Mouse (Mus musculus): ENCODE measurements around the gene Yod1. TPM values are rescaled to one million over a fixed set of nuclear protein-coding genes. Genes with fewer than 3 reads are reported as not detected.

Yod1 gene
- polyA plus RNA-seq (2014; fragmentation: Nextera tagmentation; extraction: Ambion mirVana): 11.9 and 12.0 TPM in 2 replicates

DNA sequence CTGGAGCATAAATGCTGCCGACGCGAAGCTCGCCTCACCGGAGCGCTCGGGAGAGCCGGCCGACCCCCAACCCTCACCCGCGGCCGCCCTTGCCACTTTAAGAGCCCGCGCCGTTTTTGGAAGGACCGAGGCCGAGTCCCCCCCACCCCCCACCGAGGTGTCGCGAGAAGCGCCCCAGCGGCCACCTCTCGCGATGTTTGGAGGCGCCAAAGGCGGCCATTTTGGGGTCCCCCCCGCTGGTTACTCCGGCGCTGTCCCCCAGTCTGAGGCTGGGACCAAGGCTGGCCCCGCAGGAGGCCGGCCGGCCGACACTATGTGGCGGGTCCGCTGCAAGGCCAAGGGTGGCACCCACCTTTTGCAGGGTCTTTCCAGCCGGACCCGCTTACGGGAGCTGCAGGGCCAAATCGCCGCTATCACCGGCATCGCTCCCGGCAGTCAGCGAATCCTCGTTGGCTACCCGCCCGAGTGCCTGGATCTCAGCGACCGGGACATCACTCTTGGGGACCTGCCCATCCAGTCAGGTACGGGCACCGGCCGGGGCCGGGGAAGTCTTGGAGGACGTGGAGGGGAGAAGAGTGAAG lies at the start of gene Yod1:
Gene Yod1 (plus strand): TSS at position 37 of the 581 bp plus-strand sequence.
- peak within 1 kb of the TSS; percentile 99 for H3K4me2 ChIP-seq (replicated peaks; ENCODE audit: low read depth, low read length)
- H3K27me3 ChIP-seq (ENCODE audit: control insufficient read depth, insufficient read depth, low read length): no peaks in the 10 kb centered on the region
- H3K27ac ChIP-seq (ENCODE audit: low read length): peak within 1 kb of the TSS; percentile 74
- peak within 1 kb of the TSS; percentile 70 for H3K9ac ChIP-seq (replicated peaks; ENCODE audit: low read depth, low read length)
- no peaks in the 10 kb centered on the region for H3K36me3 ChIP-seq (ENCODE audit: control insufficient read depth, insufficient read depth, low read length)
- under 1% methylated on average over 54 of the region's 54 CpGs for WGBS
- no peaks in the 10 kb centered on the region for H3K9me3 ChIP-seq (ENCODE audit: control insufficient read depth, low read depth, low read length)
- peak; percentile 76 for ATAC-seq (ENCODE audit: insufficient number of reproducible peaks, insufficient read depth, low FRiP score, low read depth)
- H3K4me1 ChIP-seq (ENCODE audit: control insufficient read depth, insufficient read depth, low read length): peaks cover 8% of the 10 kb centered on the region; the same call in 1 of the 2 replicates
- H3K4me3 ChIP-seq (ENCODE audit: low read depth, low read length): peak within 1 kb of the TSS; percentile 68

DNA sequence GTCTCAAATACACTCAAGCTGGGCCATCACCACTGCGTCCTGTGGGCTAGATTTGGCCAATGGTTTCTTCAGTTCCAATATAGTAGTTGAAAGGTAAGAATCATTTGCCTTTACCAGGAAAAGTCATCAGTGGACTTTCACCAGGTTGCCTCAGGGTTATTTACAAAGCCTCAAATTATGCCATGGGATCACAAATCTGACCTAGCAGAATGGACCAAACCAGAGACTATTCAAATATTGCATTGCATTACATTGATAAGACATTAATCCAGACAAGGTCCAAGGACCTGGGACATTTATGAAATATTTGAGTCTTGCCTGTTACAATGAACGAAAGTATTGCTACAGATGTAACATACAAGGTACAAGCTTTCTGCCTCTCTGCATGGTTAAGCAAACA lies 38.6 kb upstream of the Yod1 start:
- no peaks in the 10 kb centered on the region for H3K4me1 ChIP-seq (ENCODE audit: control insufficient read depth, insufficient read depth, low read length)
- no peak overlapping the region for H3K9ac ChIP-seq (replicated peaks; ENCODE audit: low read depth, low read length)
- no peaks in the 10 kb centered on the region for H3K36me3 ChIP-seq (ENCODE audit: control insufficient read depth, insufficient read depth, low read length)
- no peak overlapping the region for H3K4me3 ChIP-seq (ENCODE audit: low read depth, low read length)
- ATAC-seq (ENCODE audit: insufficient number of reproducible peaks, insufficient read depth, low FRiP score, low read depth): no peak
- no peak overlapping the region for H3K27ac ChIP-seq (ENCODE audit: low read length)
- H3K9me3 ChIP-seq (ENCODE audit: control insufficient read depth, low read depth, low read length): no peaks in the 10 kb centered on the region
- H3K4me2 ChIP-seq (replicated peaks; ENCODE audit: low read depth, low read length): no peak overlapping the region
- H3K27me3 ChIP-seq (ENCODE audit: control insufficient read depth, insufficient read depth, low read length): no peaks in the 10 kb centered on the region
- 89% methylated on average over 2 of the region's 2 CpGs for WGBS

DNA sequence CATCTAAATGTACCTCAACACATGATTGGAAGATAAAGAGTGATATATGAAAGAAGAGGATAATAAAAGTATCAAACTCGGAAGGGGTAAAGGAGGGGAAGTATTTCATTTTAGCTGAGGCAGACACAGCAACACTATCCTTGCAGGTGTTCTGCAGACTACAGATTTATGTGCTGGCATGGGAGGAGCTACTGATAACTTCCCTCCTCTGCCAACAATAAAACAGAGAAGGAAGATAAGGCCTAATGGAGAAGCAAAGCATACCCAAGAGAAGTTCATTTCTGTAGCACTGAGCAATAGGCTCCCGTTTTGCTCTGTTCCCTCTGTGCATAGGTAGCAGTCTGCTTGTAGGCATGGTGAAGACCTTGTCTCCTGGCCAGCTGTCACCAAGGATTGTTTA lies 36.1 kb upstream of the Yod1 start:
- Histone ChIP-seq H3K27me3 (ENCODE audit: control insufficient read depth, insufficient read depth, low read length) (no peaks in the 10 kb centered on the region), H3K36me3 (ENCODE audit: control insufficient read depth, insufficient read depth, low read length) (no peaks in the 10 kb centered on the region), H3K9ac (replicated peaks; ENCODE audit: low read depth, low read length) (no peak overlapping the region), H3K4me3 (ENCODE audit: low read depth, low read length) (no peak overlapping the region), H3K4me2 (replicated peaks; ENCODE audit: low read depth, low read length) (no peak overlapping the region), H3K27ac (ENCODE audit: low read length) (no peak overlapping the region), H3K4me1 (ENCODE audit: control insufficient read depth, insufficient read depth, low read length) (no peaks in the 10 kb centered on the region), H3K9me3 (ENCODE audit: control insufficient read depth, low read depth, low read length) (no peaks in the 10 kb centered on the region)
- whole genome bisulfite sequencing: 53% methylated on average over 2 of the region's 2 CpGs
- ATAC-seq (ENCODE audit: insufficient number of reproducible peaks, insufficient read depth, low FRiP score, low read depth): no peak

- 77% methylated on average over 6 of the region's 6 CpGs for WGBS
- Histone ChIP-seq H3K4me3 (ENCODE audit: low read depth, low read length) (no peak overlapping the region), H3K36me3 (ENCODE audit: control insufficient read depth, insufficient read depth, low read length) (no peaks in the 10 kb centered on the region), H3K9me3 (ENCODE audit: control insufficient read depth, low read depth, low read length) (no peaks in the 10 kb centered on the region), H3K9ac (replicated peaks; ENCODE audit: low read depth, low read length) (no peak overlapping the region), H3K27me3 (ENCODE audit: control insufficient read depth, insufficient read depth, low read length) (no peaks in the 10 kb centered on the region), H3K4me2 (replicated peaks; ENCODE audit: low read depth, low read length) (no peak overlapping the region), H3K27ac (ENCODE audit: low read length) (no peak overlapping the region), H3K4me1 (ENCODE audit: control insufficient read depth, insufficient read depth, low read length) (no peaks in the 10 kb centered on the region)
- no peak for ATAC-seq (ENCODE audit: insufficient number of reproducible peaks, insufficient read depth, low FRiP score, low read depth)
Observed at GRCm38 (mm10) chr1:130681656-130682413, 35.3 kb upstream of the Yod1 start.

DNA sequence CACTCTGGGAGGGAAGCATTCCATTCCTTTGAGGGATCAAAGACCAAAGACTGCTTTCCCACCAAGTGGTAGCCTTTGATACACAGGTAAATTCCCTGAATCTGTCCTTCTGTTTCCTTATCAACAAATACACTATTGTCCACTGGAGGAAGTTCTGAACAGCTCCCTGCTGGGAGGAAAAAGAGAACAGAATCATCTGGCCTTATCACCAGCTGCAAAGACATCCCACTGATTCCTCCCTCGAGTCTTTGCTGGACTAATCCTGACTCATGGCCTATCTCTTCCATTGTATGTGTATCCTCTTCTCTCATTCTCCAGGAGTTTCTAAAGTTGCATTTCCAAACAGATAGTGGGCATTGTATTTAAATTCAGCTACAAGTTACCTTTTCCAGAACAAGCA lies 33.2 kb upstream of the Yod1 start:
- WGBS: 64% methylated on average over 1 of the region's 1 CpGs
- H3K4me2 ChIP-seq (replicated peaks; ENCODE audit: low read depth, low read length): no peak overlapping the region
- no peaks in the 10 kb centered on the region for H3K9me3 ChIP-seq (ENCODE audit: control insufficient read depth, low read depth, low read length)
- no peak overlapping the region for H3K4me3 ChIP-seq (ENCODE audit: low read depth, low read length)
- no peak overlapping the region for H3K27ac ChIP-seq (ENCODE audit: low read length)
- H3K27me3 ChIP-seq (ENCODE audit: control insufficient read depth, insufficient read depth, low read length): no peaks in the 10 kb centered on the region
- no peak overlapping the region for H3K9ac ChIP-seq (replicated peaks; ENCODE audit: low read depth, low read length)
- H3K36me3 ChIP-seq (ENCODE audit: control insufficient read depth, insufficient read depth, low read length): no peaks in the 10 kb centered on the region
- no peaks in the 10 kb centered on the region for H3K4me1 ChIP-seq (ENCODE audit: control insufficient read depth, insufficient read depth, low read length)
- ATAC-seq (ENCODE audit: insufficient number of reproducible peaks, insufficient read depth, low FRiP score, low read depth): no peak

GRCm38 (mm10) chr1:130698601-130699000 lies 18.5 kb upstream of the Yod1 start:
- Histone ChIP-seq H3K9ac (replicated peaks; ENCODE audit: low read depth, low read length) (no peak overlapping the region), H3K36me3 (ENCODE audit: control insufficient read depth, insufficient read depth, low read length) (peaks cover 38% of the 10 kb centered on the region), H3K4me3 (ENCODE audit: low read depth, low read length) (no peak overlapping the region), H3K27me3 (ENCODE audit: control insufficient read depth, insufficient read depth, low read length) (no peaks in the 10 kb centered on the region), H3K4me1 (ENCODE audit: control insufficient read depth, insufficient read depth, low read length) (no peaks in the 10 kb centered on the region), H3K9me3 (ENCODE audit: control insufficient read depth, low read depth, low read length) (no peaks in the 10 kb centered on the region), H3K4me2 (replicated peaks; ENCODE audit: low read depth, low read length) (no peak overlapping the region), H3K27ac (ENCODE audit: low read length) (no peak overlapping the region)
- no peak for ATAC-seq (ENCODE audit: insufficient number of reproducible peaks, insufficient read depth, low FRiP score, low read depth)
- WGBS: 91% methylated on average over 5 of the region's 5 CpGs

- H3K4me1 ChIP-seq (ENCODE audit: control insufficient read depth, insufficient read depth, low read length): no peaks in the 10 kb centered on the region
- peaks cover 37% of the 10 kb centered on the region for H3K36me3 ChIP-seq (ENCODE audit: control insufficient read depth, insufficient read depth, low read length)
- H3K27ac ChIP-seq (ENCODE audit: low read length): no peak overlapping the region
- no peak for ATAC-seq (ENCODE audit: insufficient number of reproducible peaks, insufficient read depth, low FRiP score, low read depth)
- no peak overlapping the region for H3K4me2 ChIP-seq (replicated peaks; ENCODE audit: low read depth, low read length)
- H3K4me3 ChIP-seq (ENCODE audit: low read depth, low read length): no peak overlapping the region
- H3K9ac ChIP-seq (replicated peaks; ENCODE audit: low read depth, low read length): no peak overlapping the region
- no peaks in the 10 kb centered on the region for H3K9me3 ChIP-seq (ENCODE audit: control insufficient read depth, low read depth, low read length)
- 93% methylated on average over 10 of the region's 10 CpGs for WGBS
- H3K27me3 ChIP-seq (ENCODE audit: control insufficient read depth, insufficient read depth, low read length): no peaks in the 10 kb centered on the region
Observed at GRCm38 (mm10) chr1:130699937-130700633, 17.0 kb upstream of the Yod1 start.

DNA sequence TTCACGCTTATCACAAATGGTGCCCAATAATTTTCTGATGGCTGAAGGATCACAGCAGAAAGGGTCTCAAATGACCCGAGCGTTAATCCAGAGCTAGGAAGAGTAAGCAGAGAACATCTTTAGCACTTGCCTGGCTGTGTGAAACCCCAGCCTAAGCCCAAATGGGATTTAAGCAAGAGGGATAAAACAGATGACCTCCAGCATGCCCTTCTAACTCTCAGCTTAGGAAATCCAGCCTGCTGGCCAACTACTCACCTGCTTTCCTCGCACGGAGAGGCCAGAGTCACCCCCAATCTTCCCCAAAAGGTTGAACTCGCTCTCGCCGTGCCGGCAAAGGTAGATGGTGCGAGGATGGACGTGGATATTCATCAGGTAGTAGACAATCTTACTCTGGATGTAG lies 15.2 kb upstream of the Yod1 start:
- Histone ChIP-seq H3K9ac (replicated peaks; ENCODE audit: low read depth, low read length) (no peak overlapping the region), H3K27ac (ENCODE audit: low read length) (no peak overlapping the region), H3K4me3 (ENCODE audit: low read depth, low read length) (no peak overlapping the region), H3K9me3 (ENCODE audit: control insufficient read depth, low read depth, low read length) (no peaks in the 10 kb centered on the region), H3K27me3 (ENCODE audit: control insufficient read depth, insufficient read depth, low read length) (no peaks in the 10 kb centered on the region), H3K36me3 (ENCODE audit: control insufficient read depth, insufficient read depth, low read length) (peaks cover 47% of the 10 kb centered on the region), H3K4me2 (replicated peaks; ENCODE audit: low read depth, low read length) (no peak overlapping the region), H3K4me1 (ENCODE audit: control insufficient read depth, insufficient read depth, low read length) (no peaks in the 10 kb centered on the region)
- WGBS: 95% methylated on average over 11 of the region's 11 CpGs
- no peak for ATAC-seq (ENCODE audit: insufficient number of reproducible peaks, insufficient read depth, low FRiP score, low read depth)

Data from stomach, embryonic 14.5 days (tissue).